ENCODE assay signal across 8 mouse cellular contexts in the genomic region with DNA sequence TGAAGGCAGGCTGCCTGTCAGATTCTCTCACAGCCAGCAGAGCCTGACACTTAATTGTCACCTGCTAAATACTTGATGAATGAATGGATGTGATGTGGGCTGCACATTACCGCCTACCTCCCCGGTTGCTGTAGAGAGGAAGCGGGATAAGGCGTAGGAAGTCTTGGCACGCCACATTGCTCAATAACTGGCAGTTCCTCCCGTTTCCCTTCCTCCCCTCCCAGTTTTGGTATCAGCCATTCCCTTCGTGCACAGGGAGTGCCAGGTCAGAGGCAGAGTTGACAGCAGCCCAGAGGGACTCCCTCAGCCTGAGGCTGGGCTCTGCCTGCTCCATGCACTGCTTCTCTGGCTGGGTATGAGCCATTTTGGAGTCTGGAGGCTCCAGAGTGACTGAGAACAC. TPM values are rescaled to one million over a fixed set of nuclear protein-coding genes. Genes with fewer than 3 reads are reported as not detected.
DNase-seq lines count a peak whose midpoint lies in the region; ATAC-seq lines count a peak whose summit lies in the region.

No protein-coding gene starts in this region.

- H3K4me1 ChIP-seq in neural tube, embryonic 15.5 days, result peaks cover 6% of the 10 kb centered on the region; the same call in 1 of the 2 replicates

- H3K4me3 ChIP-seq in neural tube, embryonic 15.5 days (replicated peaks), result no peak overlapping the region

- no peak overlapping the region for H3K4me2 ChIP-seq in neural tube, embryonic 15.5 days

- no peak overlapping the region; the same call in 1 of the 2 replicates for H3K27ac ChIP-seq in neural tube, embryonic 15.5 days (replicated peaks)

- no peaks in the 10 kb centered on the region for H3K27me3 ChIP-seq in neural tube, embryonic 15.5 days (replicated peaks)

- no peaks in the 10 kb centered on the region for H3K36me3 ChIP-seq in neural tube, embryonic 15.5 days

- H3K9me3 ChIP-seq in neural tube, embryonic 15.5 days (replicated peaks), result no peaks in the 10 kb centered on the region

- 64% methylated on average over 7 of the region's 7 CpGs for WGBS in neural tube, embryonic 15.5 days

- ATAC-seq in granulocyte monocyte progenitor cell, adult 5-6 weeks (replicated peaks; ENCODE audit: poor library complexity, severe bottlenecking), result peak; percentile 55
- no peak for ATAC-seq in neural tube, embryonic 15.5 days (ENCODE audit: low FRiP score)

- DNase-seq in ovary, postnatal 36 days (ENCODE audit: low spot score), result peak; percentile 34
- no peak for DNase-seq in ovary, postnatal 14 days (ENCODE audit: low spot score)
- peak; percentile 77 to 80 for DNase-seq in layer of hippocampus, postnatal 36 days
- DNase-seq in right cerebral cortex, postnatal 25 days, result peak; percentile 63
- DNase-seq in thymus, postnatal 10 days (ENCODE audit: low spot score in 2 of 2), result no peak
- no peak for DNase-seq in natural killer cell, adult 2 months (ENCODE audit: low spot score in 2 of 2)

- no peak overlapping the region for H3K9ac ChIP-seq in neural tube, embryonic 15.5 days (replicated peaks)

RNA-seq across cellular contexts. Expression of gene Artn, which starts 53.1 kb away (rescaled TPM):
- total RNA-seq in granulocyte monocyte progenitor cell, adult 5-6 weeks (2014; fragmentation: Nextera tagmentation), result not detected in 2 replicates
- not detected in 2 replicates for total RNA-seq in granulocyte monocyte progenitor cell, adult 5-6 weeks (2017)
- 1 to 10 TPM; 1.1 to 1.9 TPM for total RNA-seq in layer of hippocampus, postnatal 36 days (2021)
- polyA plus RNA-seq in neural tube, embryonic 15.5 days (2015; fragmentation: Nextera tagmentation; extraction: Ambion mirVana), result 1.1 and 2.3 TPM in 2 replicates

Comparison
In these comparisons a context has a peak if more than half of its experiments do, and no peak if none do; other contexts are left out.
1. DNase-seq: peak in ovary, postnatal 36 days (single experiment), layer of hippocampus, postnatal 36 days (2 of 2) and right cerebral cortex, postnatal 25 days (single experiment); none in ovary, postnatal 14 days (single experiment), thymus, postnatal 10 days (0 of 2) and natural killer cell, adult 2 months (0 of 2).